8 mouse cellular contexts compared by ENCODE assay signal in genomic region chr2:28641435-28641941, GRCm38 (mm10). TPM values are rescaled to one million over a fixed set of nuclear protein-coding genes. Genes with fewer than 3 reads are reported as not detected.
DNase-seq lines count a peak whose midpoint lies in the region; ATAC-seq and TF ChIP-seq lines count a peak whose summit lies in the region.

No protein-coding gene starts in this region.

- under 1% methylated on average over 43 of the region's 43 CpGs for WGBS in heart, embryonic 15.5 days
- WGBS in limb, embryonic 13.5 days, result 2% methylated on average over 35 of the region's 43 CpGs
- WGBS in olfactory bulb, adult 2 months, result 2% methylated on average over 43 of the region's 43 CpGs

- no peaks in the 10 kb centered on the region for H3K9me3 ChIP-seq in megakaryocyte, embryonic 14.5 days
- H3K9me3 ChIP-seq in heart, embryonic 15.5 days (replicated peaks), result no peaks in the 10 kb centered on the region
- H3K9me3 ChIP-seq in limb, embryonic 13.5 days, result no peaks in the 10 kb centered on the region

- peak overlapping the region; percentile 92 for H3K4me2 ChIP-seq in heart, embryonic 15.5 days
- peak overlapping the region; percentile 82 for H3K4me2 ChIP-seq in limb, embryonic 13.5 days (replicated peaks)

- H3K36me3 ChIP-seq in megakaryocyte, embryonic 14.5 days (replicated peaks; ENCODE audit: low read length), result no peaks in the 10 kb centered on the region
- no peaks in the 10 kb centered on the region for H3K36me3 ChIP-seq in heart, embryonic 15.5 days
- no peaks in the 10 kb centered on the region for H3K36me3 ChIP-seq in limb, embryonic 13.5 days

- TF ChIP-seq POLR2A in olfactory bulb, adult 2 months (IDR thresholded peaks at IDR 0.05; ENCODE audit: insufficient read depth, low read depth, low read length), result no peak

- H3K4me1 ChIP-seq in megakaryocyte, embryonic 14.5 days, result peaks cover 48% of the 10 kb centered on the region
- H3K4me1 ChIP-seq in heart, embryonic 15.5 days (replicated peaks), result peaks cover 16% of the 10 kb centered on the region
- peaks cover 45% of the 10 kb centered on the region for H3K4me1 ChIP-seq in limb, embryonic 13.5 days
- no peaks in the 10 kb centered on the region for H3K4me1 ChIP-seq in olfactory bulb, adult 2 months (ENCODE audit: control insufficient read depth, insufficient read depth, low read length)

- DNase-seq in adrenal gland, adult 2 months, result peak; percentile 59
- DNase-seq in adrenal gland, adult 8-10 months, result no peak
- no peak for DNase-seq in adipocyte (ENCODE audit: low spot score)

- no peak for ATAC-seq in megakaryocyte, adult 5-6 weeks (ENCODE audit: poor library complexity, severe bottlenecking)
- ATAC-seq in heart, embryonic 15.5 days (replicated peaks; ENCODE audit: insufficient number of reproducible peaks, insufficient read depth, low FRiP score, low read depth), result peak; percentile 61
- peak; percentile 57 for ATAC-seq in limb, embryonic 13.5 days (ENCODE audit: low FRiP score, low read depth)

- peaks cover 2% of the 10 kb centered on the region for H3K27me3 ChIP-seq in megakaryocyte, embryonic 14.5 days (replicated peaks)
- no peaks in the 10 kb centered on the region for H3K27me3 ChIP-seq in heart, embryonic 15.5 days
- no peaks in the 10 kb centered on the region for H3K27me3 ChIP-seq in limb, embryonic 13.5 days

- H3K9ac ChIP-seq in heart, embryonic 15.5 days, result peak overlapping the region; percentile 88
- H3K9ac ChIP-seq in limb, embryonic 13.5 days, result peak overlapping the region; percentile 96

- H3K4me3 ChIP-seq in megakaryocyte, embryonic 14.5 days (replicated peaks), result peak overlapping the region; percentile 95
- peak overlapping the region; percentile 81 for H3K4me3 ChIP-seq in heart, embryonic 15.5 days
- H3K4me3 ChIP-seq in limb, embryonic 13.5 days, result peak overlapping the region; percentile 99
- peak overlapping the region; percentile 92 for H3K4me3 ChIP-seq in olfactory bulb, adult 2 months (ENCODE audit: insufficient read depth, low read depth, low read length)

- peak overlapping the region; percentile 85 for H3K27ac ChIP-seq in heart, embryonic 15.5 days
- peak overlapping the region; percentile 88 for H3K27ac ChIP-seq in limb, embryonic 13.5 days
- H3K27ac ChIP-seq in olfactory bulb, adult 2 months (ENCODE audit: insufficient read depth, low read depth, low read length), result peak overlapping the region; percentile 100; the same call in 1 of the 2 replicates

- no peak for TF ChIP-seq CTCF in olfactory bulb, adult 2 months (IDR thresholded peaks at IDR 0.05; ENCODE audit: insufficient read depth, low read depth, low read length)

RNA-seq across cellular contexts. Expression of gene Tsc1, which starts 0.5 kb away (rescaled TPM):
- total RNA-seq in adrenal gland, adult 2 months (2021), result 10 to 100 TPM; 17.8 to 19.3 TPM
- 7.8 and 8.3 TPM in 2 replicates for polyA plus RNA-seq in adrenal gland, adult 2 months (2012; rRNA removed)
- 10 to 100 TPM; 20.0 to 30.8 (median 25.2) TPM for total RNA-seq in adrenal gland, adult 8-10 months (2022)
- 1.1 and 1.7 TPM in 2 replicates for polyA plus RNA-seq in megakaryocyte, embryonic 14.5 days (2012; ENCODE audit: insufficient read depth, low replicate concordance)
- 8.9 and 10.9 TPM in 2 replicates for total RNA-seq in megakaryocyte, adult 5-6 weeks (2015)
- total RNA-seq in megakaryocyte, adult 5-6 weeks (2017), result 11.7 and 12.9 TPM in 2 replicates
- polyA plus RNA-seq in heart, embryonic 15.5 days (2015; fragmentation: Nextera tagmentation; extraction: Ambion mirVana), result 11.1 and 18.0 TPM in 2 replicates
- 21.2 and 23.2 TPM in 2 replicates for polyA plus RNA-seq in limb, embryonic 13.5 days (2015; fragmentation: Nextera tagmentation; extraction: Ambion mirVana)
- polyA plus RNA-seq in olfactory bulb, adult 2 months (2012; ENCODE audit: insufficient read depth, insufficient read length, low replicate concordance, missing spikeins), result not detected in 2 replicates

RNA-seq across cellular contexts. Expression of gene Gfi1b, which starts 19.7 kb away (rescaled TPM):
- not detected for total RNA-seq in adrenal gland, adult 2 months (2021)
- 0.15 and 0.22 TPM in 2 replicates for polyA plus RNA-seq in adrenal gland, adult 2 months (2012; rRNA removed)
- total RNA-seq in adrenal gland, adult 8-10 months (2022), result not detected
- 225 and 586 TPM in 2 replicates for polyA plus RNA-seq in megakaryocyte, embryonic 14.5 days (2012; ENCODE audit: insufficient read depth, low replicate concordance)
- 2.9 and 7.4 TPM in 2 replicates for total RNA-seq in megakaryocyte, adult 5-6 weeks (2015)
- total RNA-seq in megakaryocyte, adult 5-6 weeks (2017), result 6.1 and 7.8 TPM in 2 replicates
- 0.25 and 1.5 TPM in 2 replicates for polyA plus RNA-seq in heart, embryonic 15.5 days (2015; fragmentation: Nextera tagmentation; extraction: Ambion mirVana)
- polyA plus RNA-seq in limb, embryonic 13.5 days (2015; fragmentation: Nextera tagmentation; extraction: Ambion mirVana), result 0.65 and 0.98 TPM in 2 replicates
- polyA plus RNA-seq in olfactory bulb, adult 2 months (2012; ENCODE audit: insufficient read depth, insufficient read length, low replicate concordance, missing spikeins), result not detected in 2 replicates

RNA-seq across cellular contexts. Expression of gene Gtf3c5, which starts 57.9 kb away (rescaled TPM):
- total RNA-seq in adrenal gland, adult 2 months (2021), result 10 to 100 TPM; 15.4 to 21.6 TPM
- 14.8 and 16.0 TPM in 2 replicates for polyA plus RNA-seq in adrenal gland, adult 2 months (2012; rRNA removed)
- 10 to 100 TPM; 21.4 to 26.3 (median 23.4) TPM for total RNA-seq in adrenal gland, adult 8-10 months (2022)
- 4.1 and 10.3 TPM in 2 replicates for polyA plus RNA-seq in megakaryocyte, embryonic 14.5 days (2012; ENCODE audit: insufficient read depth, low replicate concordance)
- total RNA-seq in megakaryocyte, adult 5-6 weeks (2015), result 12.2 and 15.2 TPM in 2 replicates
- 10.3 and 13.7 TPM in 2 replicates for total RNA-seq in megakaryocyte, adult 5-6 weeks (2017)
- 24.0 and 27.8 TPM in 2 replicates for polyA plus RNA-seq in heart, embryonic 15.5 days (2015; fragmentation: Nextera tagmentation; extraction: Ambion mirVana)
- polyA plus RNA-seq in limb, embryonic 13.5 days (2015; fragmentation: Nextera tagmentation; extraction: Ambion mirVana), result 53.4 and 53.5 TPM in 2 replicates
- not detected in 2 replicates for polyA plus RNA-seq in olfactory bulb, adult 2 months (2012; ENCODE audit: insufficient read depth, insufficient read length, low replicate concordance, missing spikeins)

RNA-seq across cellular contexts. Expression of gene Spaca9, which starts 58.0 kb away (rescaled TPM):
- under 1 TPM in 1 of 2 experiments, not detected in 1; 0.92 TPM for total RNA-seq in adrenal gland, adult 2 months (2021)
- polyA plus RNA-seq in adrenal gland, adult 2 months (2012; rRNA removed), result 0.84 TPM in 1 of 2 replicates, not detected in the other
- under 1 TPM in 3 of 4 experiments, not detected in 1; 0.52 to 0.77 (median 0.75) TPM for total RNA-seq in adrenal gland, adult 8-10 months (2022)
- 3.0 TPM in 1 of 2 replicates, not detected in the other for polyA plus RNA-seq in megakaryocyte, embryonic 14.5 days (2012; ENCODE audit: insufficient read depth, low replicate concordance)
- 19.2 and 23.6 TPM in 2 replicates for total RNA-seq in megakaryocyte, adult 5-6 weeks (2015)
- total RNA-seq in megakaryocyte, adult 5-6 weeks (2017), result 23.2 and 28.0 TPM in 2 replicates
- 1.0 and 1.7 TPM in 2 replicates for polyA plus RNA-seq in heart, embryonic 15.5 days (2015; fragmentation: Nextera tagmentation; extraction: Ambion mirVana)
- polyA plus RNA-seq in limb, embryonic 13.5 days (2015; fragmentation: Nextera tagmentation; extraction: Ambion mirVana), result 1.7 and 2.0 TPM in 2 replicates
- not detected in 2 replicates for polyA plus RNA-seq in olfactory bulb, adult 2 months (2012; ENCODE audit: insufficient read depth, insufficient read length, low replicate concordance, missing spikeins)

RNA-seq across cellular contexts. Expression of gene Ak8, which starts 58.5 kb away (rescaled TPM):
- total RNA-seq in adrenal gland, adult 2 months (2021), result under 1 TPM; 0.29 to 0.38 TPM
- polyA plus RNA-seq in adrenal gland, adult 2 months (2012; rRNA removed), result 0.29 and 0.44 TPM in 2 replicates
- under 1 TPM; 0.20 to 0.80 (median 0.62) TPM for total RNA-seq in adrenal gland, adult 8-10 months (2022)
- polyA plus RNA-seq in megakaryocyte, embryonic 14.5 days (2012; ENCODE audit: insufficient read depth, low replicate concordance), result not detected in 2 replicates
- 17.0 and 18.0 TPM in 2 replicates for total RNA-seq in megakaryocyte, adult 5-6 weeks (2015)
- 5.9 and 6.4 TPM in 2 replicates for total RNA-seq in megakaryocyte, adult 5-6 weeks (2017)
- polyA plus RNA-seq in heart, embryonic 15.5 days (2015; fragmentation: Nextera tagmentation; extraction: Ambion mirVana), result 0.30 and 0.48 TPM in 2 replicates
- polyA plus RNA-seq in limb, embryonic 13.5 days (2015; fragmentation: Nextera tagmentation; extraction: Ambion mirVana), result 0.74 and 0.75 TPM in 2 replicates
- polyA plus RNA-seq in olfactory bulb, adult 2 months (2012; ENCODE audit: insufficient read depth, insufficient read length, low replicate concordance, missing spikeins), result not detected in 2 replicates

Comparison
In these comparisons a context has a peak if more than half of its experiments do, and no peak if none do; other contexts are left out.
1. RNA of gene Gfi1b, which starts 19.7 kb away (polyA plus RNA-seq): 225 to 586 TPM in megakaryocyte, embryonic 14.5 days; 0.65 to 0.98 TPM in limb, embryonic 13.5 days, 0.25 to 1.5 TPM in heart, embryonic 15.5 days, 0.15 to 0.22 TPM in adrenal gland, adult 2 months and not detected in olfactory bulb, adult 2 months; every median in the first group is over 10 times any median in the second.
2. Peak in every context shown above with its lines, with median percentiles within 50 percentile points of each other: H3K4me3 ChIP-seq and H3K27ac ChIP-seq.